Mouse (Mus musculus) spleen, postnatal 14 days (tissue): ENCODE data around the gene Il12rb1.
"Not testable (repeated sequence)": the region's sequence is repeated elsewhere in the genome, so short reads cannot be mapped to it uniquely, and the experiment has no call there.

Experiments used
- DNase-seq, 2 experiments: peaks; one replicate each; pipeline ENCODE4 v3.0.0; 2021 to 2022; ENCODE audit warnings: low spot score in 2 of 2

The Il12rb1 gene

DNA sequence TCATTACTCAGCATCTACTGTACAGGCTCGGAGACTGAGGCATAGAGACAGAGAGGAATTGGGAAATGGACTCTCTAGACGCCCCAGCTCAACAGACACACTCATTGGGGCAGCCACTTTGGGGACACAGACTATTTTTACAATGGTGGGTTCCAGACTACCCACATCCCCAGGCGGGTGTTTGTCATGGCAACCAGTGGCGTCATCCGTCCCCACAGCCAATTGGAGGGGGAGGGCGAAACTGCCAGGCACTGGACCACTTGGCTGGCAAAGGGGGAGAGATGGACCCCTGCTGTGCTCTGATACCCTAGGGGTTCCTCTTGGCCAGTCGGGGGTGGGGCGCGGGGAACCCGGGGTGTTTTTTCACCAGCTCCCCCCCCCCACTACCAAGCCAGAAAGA is 7.6 kb upstream of the Il12rb1 start:
- DNase-seq = no peak

DNA sequence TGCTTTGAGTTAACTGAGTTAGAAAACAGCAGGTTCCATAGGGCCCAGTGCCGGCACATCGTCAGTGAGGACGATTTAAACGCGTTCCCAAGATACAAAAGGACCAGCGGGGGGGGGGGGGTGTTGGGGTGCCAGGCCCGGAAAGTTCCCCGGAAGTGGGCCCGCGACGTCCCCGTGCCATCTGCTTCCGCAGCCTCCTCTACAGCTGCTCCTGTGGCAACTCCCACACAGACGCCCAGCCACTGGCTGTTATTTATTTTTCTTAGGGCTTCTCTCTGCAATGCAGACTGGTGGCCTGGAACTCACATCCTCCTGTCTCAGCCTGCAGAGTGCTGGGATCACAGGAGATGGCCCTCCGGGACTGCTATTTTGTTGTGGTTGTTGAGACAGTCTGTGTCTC is 7.1 kb upstream of the Il12rb1 start:
- DNase-seq = no peak

DNA sequence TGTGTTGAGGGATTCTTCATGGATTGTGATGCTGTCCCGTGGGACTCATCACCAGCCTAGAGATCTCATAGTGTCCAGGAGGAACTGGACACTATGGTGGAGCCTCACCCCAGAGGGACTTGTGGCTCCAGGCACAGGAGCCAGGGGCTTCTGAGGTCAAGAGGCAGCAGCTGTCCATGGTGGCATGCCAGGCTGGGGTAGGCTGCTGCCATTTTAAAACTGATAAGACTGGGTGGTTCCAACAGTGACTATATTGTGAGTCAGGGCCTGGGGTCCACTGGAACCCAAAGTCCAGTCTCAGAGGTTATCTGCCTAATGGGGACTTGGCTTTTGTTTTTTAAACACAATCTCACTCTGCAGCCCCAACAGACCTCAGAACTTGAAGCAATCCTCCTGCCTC is 6.4 kb upstream of the Il12rb1 start:
- no peak for DNase-seq

DNA sequence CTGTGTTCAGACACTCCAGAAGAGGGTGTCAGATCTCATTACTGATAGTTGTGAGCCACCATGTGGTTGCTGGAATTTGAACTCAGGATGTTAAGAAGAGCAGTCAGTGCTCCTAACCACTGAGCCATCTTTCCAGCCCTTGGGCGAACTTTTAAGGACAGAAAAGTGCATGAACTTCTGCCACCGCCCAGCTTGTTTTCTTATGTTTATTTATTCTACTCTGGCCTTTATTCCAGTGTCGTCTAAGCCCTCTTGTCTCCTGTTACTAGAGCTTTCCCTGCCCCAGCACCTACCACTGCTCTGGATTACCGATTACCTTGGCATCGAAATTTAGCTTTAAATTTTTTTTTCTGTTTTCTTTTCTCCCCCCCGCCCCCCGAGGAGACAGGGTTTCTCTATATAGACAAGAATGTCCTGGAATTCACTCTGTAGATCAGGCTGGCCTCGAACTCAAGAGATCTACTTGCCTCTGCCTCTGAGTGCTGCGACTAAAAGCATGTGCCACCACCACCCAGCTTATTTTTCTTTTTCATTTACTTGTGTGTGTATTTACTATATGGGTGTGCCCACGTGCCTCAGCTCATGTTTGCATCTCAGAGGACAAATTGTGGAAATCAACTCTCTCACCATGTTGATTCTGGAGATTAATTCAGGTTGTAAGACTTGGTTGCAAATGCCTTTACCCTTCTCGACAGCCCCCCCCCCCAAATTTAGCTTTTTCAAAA is 5.3 kb upstream of the Il12rb1 start:
- no peak for DNase-seq

DNA sequence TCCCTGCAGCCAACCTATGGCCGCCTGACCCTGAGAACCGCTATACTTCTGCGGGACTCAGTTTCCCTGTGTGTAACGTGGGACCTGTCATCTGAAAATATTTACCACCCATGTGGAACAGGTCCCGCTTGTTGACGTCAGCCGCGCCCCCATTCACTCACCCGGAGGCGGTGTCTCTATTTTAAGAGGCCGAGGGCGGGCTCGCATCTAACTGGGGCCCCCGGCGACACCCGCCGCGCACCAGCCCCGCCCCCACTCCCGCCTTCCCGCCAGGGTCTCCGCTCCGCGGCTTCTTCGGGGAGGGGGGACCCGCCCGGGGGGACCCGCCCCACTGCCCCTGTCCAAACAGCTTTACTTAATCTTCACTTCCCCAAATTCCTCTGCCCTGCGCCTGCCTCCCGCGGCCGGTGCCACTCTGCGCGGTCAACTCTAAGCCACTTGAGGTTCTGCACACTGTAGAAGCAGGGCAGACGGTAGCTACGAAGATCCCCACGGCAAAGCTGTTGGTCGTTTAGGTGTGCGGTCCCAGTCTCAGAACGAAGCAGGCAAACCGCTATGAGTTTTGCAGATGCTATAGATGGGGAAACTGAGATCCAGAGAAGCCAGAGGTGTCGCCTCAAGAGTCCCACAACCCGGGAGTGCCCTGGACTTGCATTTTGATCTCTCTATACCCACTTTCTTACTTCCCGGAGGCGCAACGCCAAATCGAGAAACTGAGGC is 4.3 kb upstream of the Il12rb1 start:
- DNase-seq = peak; percentile 69 to 77

DNA sequence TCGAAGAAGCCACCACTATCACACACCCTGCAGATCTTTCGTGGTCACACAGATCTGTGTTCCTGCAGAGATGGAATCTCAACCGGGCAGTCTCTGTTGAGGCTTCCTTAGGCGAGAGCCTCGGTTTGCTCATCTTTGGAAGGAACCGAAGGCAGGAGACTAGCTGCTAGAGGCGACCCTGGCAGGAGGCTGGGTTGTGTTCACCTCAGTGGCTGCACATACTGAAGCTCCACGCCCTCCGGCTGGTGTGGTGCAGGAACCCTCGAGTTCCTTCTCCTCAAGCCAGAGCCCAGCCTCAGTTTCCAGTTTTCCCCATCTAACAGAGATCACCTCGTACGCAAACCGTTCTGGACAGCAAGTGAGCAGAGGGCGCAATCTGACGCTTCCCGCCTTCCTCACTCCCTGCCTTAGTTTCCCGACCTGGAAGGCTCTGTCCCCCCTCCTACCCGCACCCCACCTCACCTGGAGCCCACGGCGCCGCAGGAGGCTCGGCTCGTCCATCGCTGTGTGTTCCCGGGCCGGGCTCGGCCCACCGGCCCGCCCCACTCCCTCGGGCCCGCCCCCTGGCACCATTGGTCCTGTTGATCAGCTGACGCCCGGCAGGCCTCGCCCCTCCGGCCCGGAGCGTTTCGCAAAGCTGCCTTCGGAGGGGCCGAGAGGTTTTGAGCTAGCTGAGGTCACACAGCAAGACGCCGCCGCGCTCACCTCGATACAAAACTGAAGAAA is 3.6 kb upstream of the Il12rb1 start, which contains the start of gene Mast3:
TSS of gene Mast3 (minus strand) at position 574 of the 726 bp plus-strand sequence.
- peak; percentile 77 to 79 for DNase-seq

DNA sequence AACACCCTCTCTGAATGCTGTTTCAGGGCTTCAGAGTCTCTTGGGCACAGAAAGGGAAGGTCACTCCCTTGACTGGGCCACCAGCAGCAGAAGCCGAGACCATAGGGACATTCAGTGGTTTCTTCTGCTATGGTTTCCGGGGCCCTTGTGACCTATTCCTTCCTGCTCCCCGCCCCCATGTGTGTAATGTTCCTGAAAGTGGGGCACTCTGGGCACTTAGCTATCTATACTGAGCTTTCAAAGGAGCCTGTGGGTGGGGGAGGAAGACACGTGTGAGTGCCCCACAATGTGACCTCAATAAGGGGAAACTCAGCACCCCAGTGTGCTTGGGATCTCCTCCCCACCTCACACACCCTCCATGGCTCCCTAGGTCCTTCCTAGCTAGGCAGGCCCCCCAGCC is 1.7 kb upstream of the Il12rb1 start:
- DNase-seq = peak; percentile 38 to 43

DNA sequence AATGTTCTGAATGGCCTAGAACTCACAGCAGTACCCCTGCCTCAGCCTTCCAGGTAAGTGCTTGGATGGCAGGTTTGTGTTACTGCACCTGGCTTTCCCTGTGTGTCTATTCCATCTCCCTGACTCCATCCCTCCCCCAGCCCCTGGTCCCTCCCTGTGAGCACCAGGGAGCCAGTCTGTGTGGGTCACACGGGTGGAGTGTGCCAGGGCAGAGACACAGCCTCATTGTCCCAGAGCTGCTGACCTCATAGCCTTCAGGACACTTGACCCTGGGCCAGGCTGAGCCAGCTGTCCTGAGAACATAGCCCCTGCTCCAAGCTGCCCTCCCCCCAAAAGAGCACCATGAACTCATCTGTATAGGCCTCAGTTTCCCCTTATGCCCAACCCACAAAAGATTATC is 945 bp upstream of the Il12rb1 start:
- DNase-seq = no peak

DNA sequence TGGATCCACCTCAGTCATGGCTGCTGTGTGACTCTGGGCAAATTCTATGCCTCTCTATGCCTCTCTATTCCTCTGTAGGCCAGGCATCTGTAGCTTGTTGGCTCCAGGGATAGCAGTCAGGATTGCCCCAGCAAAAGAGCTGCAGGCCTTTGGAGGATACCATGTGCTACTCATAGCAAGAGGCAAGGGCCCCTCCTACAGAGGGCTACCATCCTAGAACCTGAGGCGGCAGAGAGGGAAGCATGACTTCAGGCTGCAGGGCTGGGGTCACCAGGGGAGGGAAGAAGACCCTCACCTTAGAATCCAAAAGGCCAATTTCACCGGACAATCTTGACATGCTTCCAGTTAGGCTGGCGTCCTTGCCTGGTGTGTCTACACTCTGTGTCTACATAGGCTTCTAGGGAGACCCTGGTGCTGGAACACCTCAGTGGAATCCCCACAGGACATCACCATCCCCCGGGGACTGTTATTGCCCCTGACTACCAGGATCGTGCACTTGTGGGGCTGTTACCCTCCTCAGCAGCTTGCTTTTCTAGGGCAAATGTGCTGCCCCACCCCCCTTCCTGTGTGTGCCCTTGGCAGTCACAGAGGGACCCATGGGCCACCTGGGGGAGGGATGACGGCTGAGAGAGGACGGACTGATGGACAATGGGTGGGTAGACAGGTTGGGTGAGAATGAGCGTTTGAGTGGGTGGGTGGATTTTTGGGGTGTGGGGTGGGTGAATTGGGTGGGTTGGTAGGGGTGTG is 879 bp downstream of the Il12rb1 start:
- no peak for DNase-seq

DNA sequence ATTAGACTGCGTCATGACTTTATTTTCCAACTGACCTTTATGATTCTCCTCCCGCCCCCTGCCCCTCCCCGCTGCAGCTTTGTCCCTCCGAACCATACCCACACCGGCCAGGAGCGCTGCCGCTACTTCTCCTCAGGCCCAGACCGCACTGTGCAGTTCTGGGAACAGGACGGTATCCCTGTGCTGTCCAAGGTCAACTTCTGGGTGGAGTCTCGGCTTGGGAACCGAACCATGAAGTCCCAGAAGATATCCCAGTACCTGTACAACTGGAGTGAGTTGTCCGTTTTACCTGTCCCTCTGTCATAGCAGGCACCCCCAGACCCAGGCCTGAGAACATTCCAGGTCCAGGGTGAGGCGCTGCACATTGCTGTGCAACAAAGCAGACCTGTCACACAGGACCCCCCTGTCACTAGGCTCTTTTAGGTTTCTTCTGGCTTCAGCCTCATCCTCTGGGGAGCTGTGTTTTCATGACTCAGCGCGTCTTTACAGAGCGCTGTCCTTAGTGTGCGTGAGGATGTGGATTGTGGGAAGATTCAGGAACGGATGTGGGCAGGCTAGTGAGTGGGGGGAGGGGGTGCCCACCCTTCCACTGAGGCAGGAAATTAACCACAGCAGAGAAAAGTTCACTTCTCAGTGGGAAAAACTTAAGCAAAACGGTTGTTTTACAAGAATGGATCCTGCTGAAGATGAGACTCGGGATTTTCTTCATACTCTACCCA is 2.9 kb downstream of the Il12rb1 start:
- DNase-seq = no peak

DNA sequence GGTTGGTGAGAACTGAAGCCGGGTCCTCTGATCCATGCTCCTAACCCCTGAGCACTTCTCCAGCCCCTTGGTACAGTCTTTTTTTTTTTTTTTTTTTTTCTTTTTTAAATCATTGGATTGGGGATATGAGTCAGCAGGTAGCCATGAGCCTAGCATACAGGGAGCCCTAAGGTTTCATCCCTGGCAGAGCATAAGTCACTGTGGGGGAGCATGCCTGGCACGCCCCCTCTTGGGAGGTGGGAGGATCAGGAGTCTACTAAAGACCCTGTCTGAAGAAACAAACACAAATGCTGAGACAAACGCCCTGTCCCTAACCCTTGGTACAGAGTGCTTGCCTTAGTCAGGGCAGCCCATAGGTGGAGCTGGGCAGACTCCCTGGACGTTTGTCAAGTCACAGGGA is 3.8 kb downstream of the Il12rb1 start:
- DNase-seq = no peak

DNA sequence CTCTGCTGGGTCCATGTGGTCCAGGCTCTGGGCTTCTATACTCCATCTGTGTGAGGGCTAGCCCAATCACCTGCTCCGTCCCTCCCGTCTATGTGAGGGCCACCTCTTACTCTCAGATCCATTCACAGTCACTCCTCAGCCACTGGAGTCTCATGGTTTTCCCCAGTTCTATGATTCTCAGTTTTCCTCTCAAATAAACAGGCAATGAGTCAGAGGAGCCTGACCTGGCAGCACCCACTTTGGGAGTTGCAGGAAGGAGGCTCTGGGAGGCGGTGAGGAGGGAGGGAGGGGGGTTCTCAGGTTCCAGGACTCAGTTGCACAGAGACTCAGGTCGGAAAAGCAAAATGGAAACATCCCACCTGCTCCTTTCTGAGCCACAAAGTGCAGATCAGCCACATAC is 4.6 kb downstream of the Il12rb1 start:
- DNase-seq = no peak

DNA sequence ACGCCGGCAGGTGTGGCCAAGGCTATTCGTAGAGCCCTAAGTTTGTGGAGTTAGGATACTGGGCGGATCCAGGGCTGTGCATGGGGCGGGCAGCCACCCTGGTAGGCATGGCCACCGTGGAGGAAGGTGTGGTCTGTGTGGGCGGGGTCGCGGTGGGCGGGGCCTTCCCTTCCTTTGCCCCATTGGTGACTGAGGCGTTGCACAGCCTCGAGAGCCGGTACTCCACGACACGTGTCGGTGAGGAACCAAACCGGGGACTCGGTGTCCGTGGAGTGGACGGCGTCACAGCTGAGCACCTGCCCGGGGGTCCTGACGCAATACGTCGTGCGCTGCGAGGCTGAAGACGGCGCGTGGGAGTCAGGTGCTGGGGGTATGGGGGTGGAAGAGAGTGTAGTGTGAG is 8.4 kb downstream of the Il12rb1 start:
- peak; percentile 33 to 49 for DNase-seq

DNA sequence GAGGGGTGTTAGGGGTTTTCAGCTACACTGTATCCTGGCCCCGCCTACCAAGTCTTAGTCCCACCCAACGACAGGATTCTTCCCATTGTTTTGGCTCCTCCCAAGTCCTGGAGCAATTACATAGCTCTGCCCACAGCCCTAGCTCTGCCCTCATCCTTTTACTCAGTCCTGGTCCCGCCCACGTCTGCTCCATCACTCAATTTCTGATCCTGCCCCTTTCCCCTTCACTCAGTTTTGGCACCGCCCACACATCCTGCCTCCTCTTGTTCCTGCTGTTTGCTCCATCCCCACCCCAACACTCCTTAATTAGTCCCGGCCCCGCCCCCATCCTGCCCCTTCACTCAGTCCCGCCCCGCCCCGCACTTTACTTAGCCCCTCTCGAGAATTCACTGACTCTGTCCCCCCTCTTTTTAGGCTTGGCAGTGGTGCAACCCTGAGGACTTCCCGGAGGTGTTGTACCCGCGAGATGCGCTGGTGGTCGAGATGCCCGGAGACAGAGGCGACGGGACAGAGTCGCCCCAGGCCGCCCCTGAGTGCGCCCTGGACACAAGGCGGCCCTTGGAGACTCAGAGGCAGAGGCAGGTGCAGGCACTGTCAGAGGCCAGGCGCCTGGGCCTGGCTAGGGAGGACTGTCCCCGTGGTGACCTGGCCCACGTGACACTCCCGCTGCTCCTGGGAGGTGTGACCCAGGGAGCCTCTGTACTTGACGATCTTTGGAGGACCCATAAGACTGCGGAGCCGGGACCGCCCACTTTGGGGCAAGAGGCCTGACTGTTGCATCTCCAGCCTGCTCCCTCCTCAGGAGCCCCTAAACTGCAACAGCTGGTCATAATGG is 12.1 kb downstream of the Il12rb1 start:
- no peak for DNase-seq

DNA sequence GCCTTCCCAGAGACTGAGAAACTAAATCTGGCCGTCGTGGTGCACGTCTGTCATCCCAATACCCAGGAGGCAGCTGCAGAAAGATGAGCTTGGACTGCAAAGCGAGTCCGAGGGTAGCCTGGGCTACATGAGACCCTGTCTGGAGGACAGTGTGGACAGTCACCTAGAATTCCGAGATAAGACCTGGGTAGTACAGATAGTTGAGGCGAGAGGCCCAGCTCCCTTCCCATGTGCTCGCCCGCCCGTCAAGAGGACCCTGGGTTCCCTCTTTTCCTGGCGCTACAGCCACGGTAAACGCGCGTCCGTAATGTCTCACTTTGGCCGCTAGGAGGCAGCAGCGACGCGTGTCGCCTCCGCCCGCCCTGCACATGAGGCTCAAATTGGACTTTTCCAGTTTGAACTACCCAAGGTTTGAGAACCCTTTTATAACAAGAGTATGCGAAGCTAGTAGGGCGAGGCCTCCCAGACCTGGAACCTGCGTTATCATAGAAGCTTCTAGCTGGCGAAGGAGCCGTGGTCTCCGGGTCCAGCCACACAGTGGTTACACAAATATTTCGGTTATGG is 13.2 kb downstream of the Il12rb1 start:
- DNase-seq = peak; percentile 51 to 72

DNA sequence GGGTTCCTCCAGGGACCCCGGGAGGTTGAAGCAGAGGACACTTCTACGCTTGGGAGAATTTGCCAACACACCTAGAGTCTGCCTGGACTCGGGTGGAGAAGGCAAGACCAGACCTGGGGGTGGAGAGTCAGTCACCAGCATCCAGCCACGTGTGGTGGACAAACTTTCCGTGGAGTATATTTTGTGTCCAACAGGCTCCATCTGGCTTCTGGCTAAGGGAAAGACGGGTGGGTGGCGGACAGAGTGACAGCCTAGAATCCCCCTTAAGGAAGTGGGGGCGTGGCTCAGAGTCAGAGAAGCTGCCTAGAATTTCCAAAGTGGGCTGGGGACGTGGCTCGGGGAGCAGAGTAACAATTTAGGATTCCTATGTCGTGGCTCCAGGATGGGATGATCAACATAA is 13.7 kb downstream of the Il12rb1 start:
- DNase-seq = no peak

DNA sequence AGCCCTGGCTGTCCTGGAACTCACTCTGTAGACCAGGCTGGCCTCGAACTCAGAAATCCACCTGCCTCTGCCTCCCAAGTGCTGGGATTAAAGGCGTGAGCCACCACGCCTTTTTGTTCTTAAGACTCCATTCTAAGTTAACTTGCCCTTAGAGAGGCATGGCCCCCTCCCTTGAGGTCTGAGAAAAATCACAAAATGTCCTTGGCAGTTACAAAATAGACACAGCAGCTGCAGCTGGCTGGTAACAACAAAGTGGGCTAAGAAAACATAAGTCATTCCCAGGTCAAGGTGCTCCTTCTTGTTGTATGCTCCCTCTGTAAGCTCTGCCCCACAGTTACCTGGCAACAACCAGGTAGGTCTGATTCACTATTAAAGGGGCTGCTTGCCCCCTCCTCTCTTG is 14.3 kb downstream of the Il12rb1 start:
- DNase-seq = not testable (repeated sequence)

DNA sequence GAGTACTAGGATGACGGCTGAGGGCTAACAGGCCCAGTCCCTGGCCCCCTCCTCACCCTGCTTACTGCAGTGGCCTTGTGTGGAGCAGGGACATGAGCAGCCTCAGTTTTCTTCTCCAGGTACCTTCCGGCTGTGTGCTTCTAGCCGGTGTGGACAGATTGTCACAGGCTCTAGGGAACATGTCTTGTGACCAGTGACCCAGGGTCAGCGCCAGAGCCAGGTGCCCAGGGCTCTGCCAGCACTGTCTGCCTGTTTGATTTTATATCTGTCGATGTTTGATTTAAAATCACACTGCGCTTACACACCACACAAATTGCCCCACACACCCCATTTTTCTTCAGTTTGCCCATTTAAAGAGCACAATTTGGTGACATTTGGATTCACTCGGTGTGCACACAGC is 15.6 kb downstream of the Il12rb1 start:
- DNase-seq = no peak

DNA sequence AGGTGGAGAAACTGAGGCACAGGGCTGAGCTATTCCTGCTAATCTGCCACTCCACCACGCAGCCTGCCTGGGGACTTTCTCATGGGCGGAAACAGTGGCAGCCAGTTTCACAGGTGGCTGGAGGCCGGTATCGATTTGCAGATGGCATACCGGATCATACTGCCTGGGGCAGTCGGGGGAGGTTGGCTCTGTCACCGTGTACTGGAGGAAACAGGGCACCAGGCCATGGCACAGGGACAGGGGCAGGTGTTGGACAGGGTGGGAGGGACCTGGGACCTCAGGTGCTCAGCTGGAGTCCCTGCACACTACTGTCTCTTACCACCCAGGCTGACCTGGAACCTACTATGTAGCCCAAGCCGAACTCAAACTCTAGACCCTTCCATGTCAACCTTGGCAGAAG is 17.6 kb downstream of the Il12rb1 start:
- no peak for DNase-seq

DNA sequence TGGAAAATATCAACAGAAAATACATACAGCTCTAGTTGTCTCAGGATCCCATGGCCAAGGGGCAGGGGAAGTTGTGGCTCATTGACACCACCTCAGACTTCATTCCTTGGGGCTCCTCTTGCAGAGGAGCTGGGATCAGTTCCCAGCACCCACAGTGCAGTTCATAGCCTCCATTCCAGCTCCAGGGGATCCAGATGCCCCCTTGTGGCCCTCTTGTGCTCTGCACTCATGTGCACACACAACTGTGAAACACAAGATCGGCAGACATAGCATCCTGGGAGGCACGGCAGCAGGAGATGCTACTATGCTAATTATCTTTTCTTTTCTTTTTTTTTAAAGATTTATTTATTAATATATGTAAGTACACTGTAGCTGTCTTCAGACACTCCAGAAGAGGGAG is 18.8 kb downstream of the Il12rb1 start:
- no peak for DNase-seq
